Mouse (Mus musculus): ENCODE data around the gene Lypd1. TPM values are rescaled to one million over a fixed set of nuclear protein-coding genes. Genes with fewer than 3 reads are reported as not detected.
A peak's percentile ranks its signal among the peaks of the same experiment; 100 is the strongest.

Lypd1 gene
- 61.6 and 92.8 TPM in 2 replicates for polyA plus RNA-seq (2012; rRNA removed)

GRCm38 (mm10) chr1:125912601-125913600 lies at the start of gene Lypd1:
TSS of gene Lypd1 (minus strand) at chr1:125913101.
- TF ChIP-seq CTCF (IDR thresholded peaks at IDR 0.05; ENCODE audit: borderline replicate concordance, extremely low read depth, insufficient read depth, insufficient read length), result no peak
- DNase-seq (ENCODE audit: low read depth), result peak; percentile 69

- no peak for TF ChIP-seq CTCF (IDR thresholded peaks at IDR 0.05; ENCODE audit: borderline replicate concordance, extremely low read depth, insufficient read depth, insufficient read length)
- no peak for TF ChIP-seq POLR2A (IDR thresholded peaks at IDR 0.05; ENCODE audit: borderline replicate concordance, extremely low read depth, insufficient read depth, insufficient read length, poor library complexity, severe bottlenecking)
- DNase-seq (ENCODE audit: low read depth), result no peak
Measured at GRCm38 (mm10) chr1:125951026-125951425, 38.1 kb upstream of the Lypd1 start.

DNA sequence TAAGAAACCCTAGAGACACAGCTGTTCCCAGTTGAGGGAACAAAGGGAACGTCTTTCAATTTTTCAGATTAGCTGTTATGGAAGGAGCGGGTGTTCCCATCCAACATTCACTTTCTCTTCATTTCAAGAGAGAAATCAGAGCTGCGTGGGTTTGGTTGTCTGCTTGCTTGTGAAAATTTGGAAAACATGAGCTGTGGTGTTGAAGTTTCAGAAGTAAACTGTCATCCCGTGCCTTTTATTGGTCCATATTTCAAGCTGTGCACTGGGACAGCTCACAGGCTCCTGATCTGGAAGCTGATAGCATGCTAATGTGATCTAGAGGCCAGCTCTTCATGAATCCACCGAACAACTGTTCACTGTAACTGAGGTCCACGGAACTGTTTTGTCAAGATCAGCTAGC lies 36.2 kb upstream of the Lypd1 start:
- TF ChIP-seq POLR2A (IDR thresholded peaks at IDR 0.05; ENCODE audit: borderline replicate concordance, extremely low read depth, insufficient read depth, insufficient read length, poor library complexity, severe bottlenecking), result no peak
- no peak for TF ChIP-seq CTCF (IDR thresholded peaks at IDR 0.05; ENCODE audit: borderline replicate concordance, extremely low read depth, insufficient read depth, insufficient read length)
- DNase-seq (ENCODE audit: low read depth), result no peak

DNA sequence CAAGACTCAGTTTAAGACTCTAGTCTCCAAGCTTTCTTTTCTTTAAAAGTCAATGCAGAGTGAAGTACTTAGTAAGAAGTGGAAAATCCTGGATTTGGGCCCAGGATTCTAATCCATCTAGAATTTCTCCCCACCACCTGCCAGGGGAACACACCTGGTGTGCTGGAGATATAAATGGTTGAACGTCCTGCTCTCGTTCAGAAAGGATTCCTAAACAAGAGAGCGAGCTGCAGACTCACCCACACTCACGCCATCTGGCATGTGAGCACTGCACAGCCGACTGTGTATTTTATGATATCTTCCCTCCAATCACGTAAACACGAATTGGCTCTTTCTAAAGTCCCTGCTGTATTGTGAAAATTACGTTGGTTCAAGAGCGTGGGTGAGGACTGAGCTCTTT lies 32.2 kb upstream of the Lypd1 start:
- TF ChIP-seq POLR2A (IDR thresholded peaks at IDR 0.05; ENCODE audit: borderline replicate concordance, extremely low read depth, insufficient read depth, insufficient read length, poor library complexity, severe bottlenecking) (no peak), CTCF (IDR thresholded peaks at IDR 0.05; ENCODE audit: borderline replicate concordance, extremely low read depth, insufficient read depth, insufficient read length) (no peak)
- DNase-seq (ENCODE audit: low read depth), result peak; percentile 53

GRCm38 (mm10) chr1:125943305-125943704 lies 30.4 kb upstream of the Lypd1 start:
- TF ChIP-seq POLR2A (IDR thresholded peaks at IDR 0.05; ENCODE audit: borderline replicate concordance, extremely low read depth, insufficient read depth, insufficient read length, poor library complexity, severe bottlenecking) (no peak), CTCF (IDR thresholded peaks at IDR 0.05; ENCODE audit: borderline replicate concordance, extremely low read depth, insufficient read depth, insufficient read length) (no peak)
- no peak for DNase-seq (ENCODE audit: low read depth)

DNA sequence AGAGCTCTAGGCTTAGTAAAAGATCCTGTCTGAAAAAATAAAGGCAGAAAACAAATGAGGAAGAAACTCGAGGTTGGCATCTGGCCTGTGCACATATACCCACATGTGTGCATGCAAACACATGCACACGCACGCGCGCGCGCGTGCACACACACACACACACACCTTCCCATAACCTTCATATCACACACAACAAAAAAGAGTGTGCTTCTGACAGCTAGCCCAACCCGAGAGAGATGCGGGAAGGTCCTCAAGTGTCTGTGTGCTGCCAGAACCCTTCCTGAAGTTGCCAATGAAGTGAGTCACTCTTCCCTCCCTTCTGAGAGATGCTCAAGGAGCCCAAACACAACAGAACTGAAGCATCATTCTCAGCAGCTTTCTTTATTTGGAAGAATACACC lies 12.6 kb upstream of the Lypd1 start:
- DNase-seq (ENCODE audit: low read depth), result no peak
- TF ChIP-seq CTCF (IDR thresholded peaks at IDR 0.05; ENCODE audit: borderline replicate concordance, extremely low read depth, insufficient read depth, insufficient read length) (no peak), POLR2A (IDR thresholded peaks at IDR 0.05; ENCODE audit: borderline replicate concordance, extremely low read depth, insufficient read depth, insufficient read length, poor library complexity, severe bottlenecking) (no peak)

DNA sequence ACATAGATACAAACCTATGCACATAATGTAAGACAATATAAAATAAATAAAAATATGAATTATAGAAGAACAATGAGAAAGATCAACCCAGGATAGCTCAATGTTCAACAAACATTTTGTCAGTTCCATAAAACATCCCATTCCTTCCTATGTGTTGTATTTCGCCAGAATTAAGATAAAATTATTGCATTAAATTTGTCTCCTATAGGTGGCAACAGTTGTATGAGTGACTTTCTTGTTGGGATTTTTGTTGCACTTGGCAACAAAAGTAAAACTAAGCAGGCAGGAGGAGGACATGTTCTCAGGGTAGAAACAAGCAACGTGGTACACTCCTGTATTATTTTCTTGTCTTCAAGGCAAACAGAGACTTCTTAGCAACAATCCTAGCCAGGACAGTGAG lies 10.2 kb upstream of the Lypd1 start:
- DNase-seq (ENCODE audit: low read depth), result peak; percentile 28
- TF ChIP-seq CTCF (IDR thresholded peaks at IDR 0.05; ENCODE audit: borderline replicate concordance, extremely low read depth, insufficient read depth, insufficient read length) (no peak), POLR2A (IDR thresholded peaks at IDR 0.05; ENCODE audit: borderline replicate concordance, extremely low read depth, insufficient read depth, insufficient read length, poor library complexity, severe bottlenecking) (no peak)

- TF ChIP-seq POLR2A (IDR thresholded peaks at IDR 0.05; ENCODE audit: borderline replicate concordance, extremely low read depth, insufficient read depth, insufficient read length, poor library complexity, severe bottlenecking) (no peak), CTCF (IDR thresholded peaks at IDR 0.05; ENCODE audit: borderline replicate concordance, extremely low read depth, insufficient read depth, insufficient read length) (no peak)
- no peak for DNase-seq (ENCODE audit: low read depth)
Measured at GRCm38 (mm10) chr1:125920696-125921095, 7.8 kb upstream of the Lypd1 start.

DNA sequence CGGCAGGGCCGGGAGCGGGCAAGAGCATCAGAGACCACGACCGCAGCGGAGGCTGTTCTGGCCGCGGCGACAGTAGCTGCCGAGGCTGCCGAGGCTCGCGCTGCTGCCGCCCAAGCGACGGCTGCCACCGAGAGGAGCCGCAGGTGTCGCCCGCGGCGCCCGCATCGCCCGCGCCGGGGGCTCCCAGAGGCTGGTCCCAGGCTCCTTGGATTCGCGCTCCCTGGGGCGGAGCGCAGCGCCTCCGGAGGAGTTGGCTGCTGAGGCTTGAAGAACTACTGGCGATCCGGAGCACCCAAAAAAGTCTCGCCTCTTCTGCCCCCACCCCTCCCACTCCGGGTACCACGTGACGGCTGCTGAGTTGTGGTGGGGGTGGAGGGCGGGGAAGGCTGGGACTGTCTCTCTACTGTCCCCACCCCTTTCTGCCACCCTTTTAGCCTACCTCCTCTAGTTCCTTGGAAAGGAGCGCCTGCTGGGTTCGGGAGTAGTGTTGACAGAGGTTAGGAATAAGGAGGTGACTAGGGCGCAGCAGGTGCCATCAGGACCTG lies 928 bp downstream of the Lypd1 start:
- TF ChIP-seq CTCF (IDR thresholded peaks at IDR 0.05; ENCODE audit: borderline replicate concordance, extremely low read depth, insufficient read depth, insufficient read length) (no peak), POLR2A (IDR thresholded peaks at IDR 0.05; ENCODE audit: borderline replicate concordance, extremely low read depth, insufficient read depth, insufficient read length, poor library complexity, severe bottlenecking) (no peak)
- peak; percentile 69 for DNase-seq (ENCODE audit: low read depth)

GRCm38 (mm10) chr1:125911337-125911900 lies 1.5 kb downstream of the Lypd1 start:
- peak; percentile 84 for DNase-seq (ENCODE audit: low read depth)
- TF ChIP-seq POLR2A (IDR thresholded peaks at IDR 0.05; ENCODE audit: borderline replicate concordance, extremely low read depth, insufficient read depth, insufficient read length, poor library complexity, severe bottlenecking) (no peak), CTCF (IDR thresholded peaks at IDR 0.05; ENCODE audit: borderline replicate concordance, extremely low read depth, insufficient read depth, insufficient read length) (no peak)

GRCm38 (mm10) chr1:125910871-125911265 lies 2.0 kb downstream of the Lypd1 start:
- TF ChIP-seq CTCF (IDR thresholded peaks at IDR 0.05; ENCODE audit: borderline replicate concordance, extremely low read depth, insufficient read depth, insufficient read length) (no peak), POLR2A (IDR thresholded peaks at IDR 0.05; ENCODE audit: borderline replicate concordance, extremely low read depth, insufficient read depth, insufficient read length, poor library complexity, severe bottlenecking) (no peak)
- DNase-seq (ENCODE audit: low read depth), result peak; percentile 76
